Mouse (Mus musculus) ovary, postnatal 10 days (tissue): ENCODE data around the gene Cntnap1.

ENCODE experiments used
- DNase-seq: peaks from one replicate; pipeline ENCODE4 v3.0.0; 2022; ENCODE audit warnings: low spot score

The Cntnap1 gene

GRCm38 (mm10) chr11:101170811-101171610 is 688 bp downstream of the Cntnap1 start, which contains the start of gene Plekhh3:
Gene Plekhh3 (minus strand): TSS chr11:101171351.
- DNase-seq, result peak; percentile 71

GRCm38 (mm10) chr11:101171721-101172433 is 1.6 kb downstream of the Cntnap1 start:
- DNase-seq, result no peak

GRCm38 (mm10) chr11:101172434-101172815 is 2.1 kb downstream of the Cntnap1 start:
- no peak for DNase-seq

- DNase-seq, result no peak
Measured at GRCm38 (mm10) chr11:101173112-101173511, 2.8 kb downstream of the Cntnap1 start.

- no peak for DNase-seq
Measured at GRCm38 (mm10) chr11:101173631-101174388, 3.5 kb downstream of the Cntnap1 start.

GRCm38 (mm10) chr11:101174389-101174745 is 4.0 kb downstream of the Cntnap1 start:
- DNase-seq, result no peak

- no peak for DNase-seq
Measured at GRCm38 (mm10) chr11:101174851-101175628, 4.7 kb downstream of the Cntnap1 start, which contains the start of gene Ccr10. Gene Ccr10 (minus strand): TSS chr11:101175443.

GRCm38 (mm10) chr11:101175636-101176116 is 5.4 kb downstream of the Cntnap1 start:
- DNase-seq, result no peak

- DNase-seq, result no peak
Measured at GRCm38 (mm10) chr11:101176117-101176691, 5.9 kb downstream of the Cntnap1 start.

GRCm38 (mm10) chr11:101176933-101177773 is 6.8 kb downstream of the Cntnap1 start:
- no peak for DNase-seq

- no peak for DNase-seq
Measured at GRCm38 (mm10) chr11:101178061-101179058, 8.0 kb downstream of the Cntnap1 start.

GRCm38 (mm10) chr11:101179306-101179705 is 9.0 kb downstream of the Cntnap1 start:
- no peak for DNase-seq

GRCm38 (mm10) chr11:101180261-101180660 is 9.9 kb downstream of the Cntnap1 start:
- DNase-seq, result no peak

GRCm38 (mm10) chr11:101180846-101181740 is 10.8 kb downstream of the Cntnap1 start:
- no peak for DNase-seq

GRCm38 (mm10) chr11:101181961-101182360 is 11.6 kb downstream of the Cntnap1 start:
- no peak for DNase-seq

- no peak for DNase-seq
Measured at GRCm38 (mm10) chr11:101182771-101183517, 12.6 kb downstream of the Cntnap1 start.

GRCm38 (mm10) chr11:101184984-101185383 is 14.7 kb downstream of the Cntnap1 start:
- no peak for DNase-seq
